Comparison of ENCODE assay signal across 8 mouse cellular contexts in genomic region chr1:91249564-91250414, GRCm38 (mm10). TPM values are rescaled to one million over a fixed set of nuclear protein-coding genes. Genes with fewer than 3 reads are reported as not detected.
A peak's percentile ranks its signal among the peaks of the same experiment; 100 is the strongest.
DNase-seq lines count a peak whose midpoint lies in the region; ATAC-seq lines count a peak whose summit lies in the region.

TSS of gene Ube2f (plus strand) at chr1:91250304.

- H3K4me2 ChIP-seq in kidney, embryonic 15.5 days: peak within 1 kb of the TSS; percentile 74

- H3K4me1 ChIP-seq in heart, embryonic 10.5 days: peaks cover 29% of the 10 kb centered on the region
- H3K4me1 ChIP-seq in kidney, embryonic 15.5 days: peaks cover 23% of the 10 kb centered on the region

- H3K9me3 ChIP-seq in heart, embryonic 10.5 days: no peaks in the 10 kb centered on the region
- H3K9me3 ChIP-seq in kidney, embryonic 15.5 days (replicated peaks): no peaks in the 10 kb centered on the region

- peak; percentile 87 to 90 for DNase-seq in B cell, adult 2 months
- DNase-seq in brain, adult 2 months (ENCODE audit: low read depth, low spot score): peak; percentile 100
- DNase-seq in heart, embryonic 10.5 days (ENCODE audit: low spot score): peak; percentile 99
- DNase-seq in liver: peak; percentile 95
- DNase-seq in spleen, postnatal 4 days (ENCODE audit: low spot score in 2 of 2): peak; percentile 87 to 94

- peaks cover 5% of the 10 kb centered on the region; the same call in 1 of the 2 replicates for H3K36me3 ChIP-seq in heart, embryonic 10.5 days
- peaks cover 8% of the 10 kb centered on the region for H3K36me3 ChIP-seq in kidney, embryonic 15.5 days

- peak within 1 kb of the TSS; percentile 97 for H3K27ac ChIP-seq in heart, embryonic 10.5 days
- peak within 1 kb of the TSS; percentile 92 for H3K27ac ChIP-seq in kidney, embryonic 15.5 days

- WGBS in heart, embryonic 10.5 days: under 1% methylated on average over 43 of the region's 43 CpGs
- WGBS in kidney, embryonic 15.5 days: under 1% methylated on average over 43 of the region's 43 CpGs

- H3K9ac ChIP-seq in kidney, embryonic 15.5 days: peak within 1 kb of the TSS; percentile 99

- H3K27me3 ChIP-seq in heart, embryonic 10.5 days (ENCODE audit: insufficient read depth, poor library complexity, severe bottlenecking): no peaks in the 10 kb centered on the region
- H3K27me3 ChIP-seq in kidney, embryonic 15.5 days: no peaks in the 10 kb centered on the region

- H3K4me3 ChIP-seq in heart, embryonic 10.5 days: peak within 1 kb of the TSS; percentile 99
- peak within 1 kb of the TSS; percentile 99 for H3K4me3 ChIP-seq in kidney, embryonic 15.5 days (replicated peaks)

- ATAC-seq in erythroblast, adult 5-6 weeks (replicated peaks; ENCODE audit: low FRiP score, poor library complexity, severe bottlenecking): peak; percentile 85
- ATAC-seq in kidney, embryonic 15.5 days (replicated peaks; ENCODE audit: low FRiP score): peak; percentile 99
- peak; percentile 95 for ATAC-seq in monocyte, adult 5-6 weeks (replicated peaks; ENCODE audit: insufficient number of reproducible peaks, low FRiP score, low TSS enrichment, poor library complexity, severe bottlenecking)

RNA-seq across cellular contexts. Expression of gene Ube2f, which starts in this region (rescaled TPM):
- total RNA-seq in erythroblast, adult 5-6 weeks (2015; ENCODE audit: low replicate concordance): 187 and 269 TPM in 2 replicates
- total RNA-seq in erythroblast, adult 5-6 weeks (2017; ENCODE audit: low replicate concordance): 221 and 245 TPM in 2 replicates
- polyA plus RNA-seq in heart, embryonic 10.5 days (2016; fragmentation: Nextera tagmentation; extraction: Ambion mirVana): 76.9 and 82.8 TPM in 2 replicates
- 72.6 and 77.9 TPM in 2 replicates for polyA plus RNA-seq in kidney, embryonic 15.5 days (2015; fragmentation: Nextera tagmentation; extraction: Ambion mirVana)
- 75.0 to 85.6 TPM (median 83.2 TPM) in 3 replicates for total RNA-seq in monocyte, adult 5-6 weeks (2017)

Comparison
In these comparisons a context has a peak if more than half of its experiments do, and no peak if none do; other contexts are left out.
1. Peak in every context shown above with its lines: DNase-seq, ATAC-seq, H3K4me3 ChIP-seq and H3K27ac ChIP-seq.